Mouse (Mus musculus) T-helper 1 cell (primary cell): ENCODE results near the gene Anks1b.

Experiments
- in situ Hi-C: fragments of 300-600 bp; cut with MboI, MseI; formaldehyde crosslinking; loops from one replicate; pipeline ENCODE4 v1.15.1; 2025; ENCODE audit warnings: high pct_unique_total_duplicates

The Anks1b gene

DNA sequence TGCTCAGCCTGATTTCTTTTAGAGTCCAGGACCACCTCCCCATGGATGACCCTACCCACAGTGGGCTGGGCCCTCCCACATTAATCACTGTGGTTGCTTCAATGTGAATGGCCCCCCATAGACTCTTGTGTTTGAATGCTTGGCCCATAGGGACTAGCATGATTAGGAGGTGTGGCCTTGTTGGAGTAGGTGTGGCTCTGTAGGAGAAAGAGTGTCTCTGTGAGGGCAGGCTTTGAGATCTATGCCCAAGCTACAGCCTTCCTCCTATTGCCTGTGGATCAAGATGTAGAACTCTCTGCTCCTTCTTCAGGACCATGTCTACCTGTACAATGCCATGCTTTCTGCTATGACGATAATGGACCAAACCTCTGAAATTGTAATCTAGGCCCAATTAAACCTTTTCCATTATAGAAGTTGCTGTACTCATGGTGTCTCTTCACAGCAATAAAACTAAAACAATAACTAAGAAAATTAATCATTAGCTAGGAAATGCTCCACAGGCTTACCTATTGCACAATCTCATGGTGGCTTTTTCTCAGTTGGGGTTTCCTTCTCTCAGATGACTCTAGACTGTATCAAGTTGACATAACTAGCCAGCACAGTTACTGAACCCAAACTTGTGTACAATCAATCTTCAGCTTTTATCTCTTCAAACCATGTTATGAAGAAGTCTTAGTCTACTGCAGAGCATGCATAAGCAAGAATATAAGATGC lies 73.5 kb downstream of the Anks1b start:
- in situ Hi-C loops, result no loop called here

DNA sequence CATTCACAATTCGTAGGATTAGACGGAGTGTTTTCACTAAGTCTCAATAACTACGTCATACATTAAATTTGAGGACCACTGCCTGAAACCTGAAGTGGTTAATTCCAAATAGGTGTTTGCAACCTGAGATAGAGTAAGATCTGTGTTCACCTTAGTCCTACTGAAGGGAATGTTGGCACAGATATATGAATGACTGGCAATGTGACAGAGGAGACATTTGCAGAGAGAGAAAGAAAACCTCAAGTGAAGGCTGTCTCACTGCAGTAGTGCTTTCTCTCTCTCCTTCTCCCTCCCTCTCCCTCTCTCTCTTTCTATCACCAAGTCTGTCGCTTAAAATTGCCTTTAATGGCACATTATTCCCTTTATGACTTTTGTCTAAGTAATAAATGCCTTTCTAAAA lies 101.1 kb downstream of the Anks1b start:
- in situ Hi-C loops, result no loop called here

- in situ Hi-C loops, result no loop called here
Measured at GRCm38 (mm10) chr10:89975431-89975841, 102.1 kb downstream of the Anks1b start.

DNA sequence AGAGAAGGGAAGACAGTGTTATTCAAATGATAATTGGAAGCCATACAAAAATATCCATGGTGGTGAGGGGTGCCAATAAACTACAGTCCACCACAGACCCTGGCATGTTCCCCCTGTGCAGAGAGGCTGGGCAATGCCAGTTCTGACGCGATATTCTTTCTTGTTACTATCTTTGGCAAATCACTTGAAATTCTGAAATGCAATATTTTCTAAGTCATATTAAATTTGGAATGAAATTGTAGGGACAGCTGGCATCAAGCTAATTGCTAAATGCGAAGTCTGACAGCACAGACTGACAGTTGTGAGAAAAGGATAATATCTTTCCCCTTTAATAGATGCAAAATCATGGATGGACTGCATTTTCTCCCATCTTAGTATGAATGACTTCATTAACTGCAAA lies 103.3 kb downstream of the Anks1b start:
- in situ Hi-C loops, result no loop called here

GRCm38 (mm10) chr10:89994171-89994570 lies 120.9 kb downstream of the Anks1b start:
- in situ Hi-C loops, result no loop called here

- in situ Hi-C loops, result no loop called here
Measured at GRCm38 (mm10) chr10:89995621-89996428, 122.5 kb downstream of the Anks1b start.

- in situ Hi-C loops, result no loop called here
Measured at GRCm38 (mm10) chr10:90003980-90004729, 130.8 kb downstream of the Anks1b start.

GRCm38 (mm10) chr10:90004882-90005281 lies 131.6 kb downstream of the Anks1b start:
- in situ Hi-C loops, result no loop called here

GRCm38 (mm10) chr10:90033037-90033436 lies 159.7 kb downstream of the Anks1b start:
- in situ Hi-C loops, result no loop called here

DNA sequence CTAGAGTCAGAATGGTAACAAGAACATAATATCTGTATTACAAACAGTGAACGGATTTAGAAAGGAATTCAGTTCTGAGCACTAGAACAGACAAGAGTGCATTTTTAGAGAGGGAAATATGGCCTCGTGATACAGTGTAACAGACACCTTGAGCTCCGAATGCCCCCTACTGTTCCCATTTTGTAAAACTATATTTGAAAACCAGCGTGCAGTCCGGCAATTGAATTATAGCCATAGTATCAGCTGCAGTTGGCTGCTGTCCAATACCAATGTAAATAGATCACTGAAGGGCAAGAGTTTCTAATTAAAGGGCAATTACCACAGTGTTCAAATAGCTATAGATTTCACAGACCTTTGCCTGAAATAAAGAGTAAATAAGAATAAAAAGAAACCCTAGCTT lies 170.0 kb downstream of the Anks1b start:
- in situ Hi-C loops, result no loop called here

DNA sequence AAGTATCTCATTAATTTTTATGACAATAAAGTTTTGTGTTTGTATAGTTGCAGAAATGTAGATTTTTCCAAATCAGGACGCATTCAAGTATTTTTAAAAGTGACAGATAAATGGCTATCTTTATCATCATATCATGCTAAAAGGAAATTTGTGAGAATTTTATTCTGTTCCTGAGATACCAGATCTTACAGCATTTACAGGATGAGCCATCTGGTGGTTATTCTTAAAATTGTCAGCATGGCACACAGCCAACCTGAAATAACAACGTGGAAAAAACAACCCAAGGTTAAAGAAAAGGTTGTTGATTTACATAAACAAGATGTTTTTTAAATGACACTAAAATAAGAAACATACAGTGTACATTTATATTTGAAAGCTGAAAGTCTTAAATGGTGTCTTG lies 170.5 kb downstream of the Anks1b start:
- in situ Hi-C loops, result no loop called here

DNA sequence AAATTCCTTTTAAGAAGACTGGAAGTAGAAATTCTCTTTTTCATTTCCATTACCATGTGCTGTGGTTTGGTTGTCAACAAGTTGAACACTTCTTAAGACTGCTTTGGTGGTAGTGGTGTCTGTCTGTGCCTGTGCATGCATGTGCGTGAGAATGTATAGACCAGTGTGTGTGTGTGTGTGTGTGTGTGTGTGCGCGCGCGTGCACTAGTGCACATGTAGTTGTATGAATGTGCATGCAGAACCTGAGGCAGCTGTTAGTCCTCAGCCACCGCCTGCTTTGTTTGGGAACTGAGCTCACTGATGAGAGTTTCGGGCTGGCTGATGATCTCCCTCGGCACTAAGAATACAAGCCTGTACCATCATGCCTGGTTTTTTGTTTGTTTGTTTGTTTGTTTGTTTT lies 170.9 kb downstream of the Anks1b start:
- in situ Hi-C loops, result no loop called here

DNA sequence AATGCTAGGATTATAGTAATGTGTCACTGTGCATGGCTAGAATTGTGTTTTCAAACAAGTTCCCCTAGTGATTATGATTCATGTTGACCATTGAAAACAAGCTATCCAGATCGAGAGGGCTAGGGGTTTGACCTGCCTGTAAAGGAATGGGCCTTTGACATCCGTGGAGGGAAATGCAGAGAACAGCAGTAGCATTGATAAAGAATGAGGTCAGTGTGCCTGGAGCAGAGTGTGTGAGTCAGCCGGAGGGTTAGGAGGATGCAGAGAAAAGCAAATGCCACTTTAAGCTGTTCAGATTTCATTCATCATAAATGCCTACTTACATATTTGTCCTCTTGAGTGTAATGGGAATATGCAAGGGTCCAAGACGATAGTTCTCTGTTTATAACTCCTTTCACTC lies 195.3 kb downstream of the Anks1b start:
- in situ Hi-C loops, result no loop called here

GRCm38 (mm10) chr10:90077930-90078329 lies 204.6 kb downstream of the Anks1b start:
- in situ Hi-C loops, result no loop called here

- in situ Hi-C loops, result loop anchor here (5.0 kb wide), 1 partner anchor 611 kb away; no protein-coding TSS in a partner anchor
Measured at GRCm38 (mm10) chr10:90081151-90081550, 207.8 kb downstream of the Anks1b start.

DNA sequence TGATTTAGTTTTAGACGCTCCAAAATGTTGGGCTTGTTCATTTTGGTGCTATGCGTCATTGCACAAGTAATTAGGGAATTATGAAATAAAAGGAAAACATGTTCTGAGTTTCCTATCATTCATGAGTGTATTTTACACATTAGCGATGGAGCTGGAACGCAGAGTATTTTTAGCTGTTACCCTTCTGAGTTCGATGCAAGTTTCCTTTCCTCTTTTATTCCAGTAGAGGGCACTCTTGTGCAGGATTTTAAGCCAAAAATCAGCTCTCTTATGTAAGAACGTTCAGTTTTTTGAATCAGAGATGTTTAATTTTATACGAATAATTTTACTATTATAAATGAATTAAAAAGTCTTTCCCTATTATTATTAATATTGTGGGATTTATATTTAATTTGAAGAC lies 208.3 kb downstream of the Anks1b start:
- in situ Hi-C loops, result loop anchor here (5.0 kb wide), 1 partner anchor 611 kb away; no protein-coding TSS in a partner anchor

DNA sequence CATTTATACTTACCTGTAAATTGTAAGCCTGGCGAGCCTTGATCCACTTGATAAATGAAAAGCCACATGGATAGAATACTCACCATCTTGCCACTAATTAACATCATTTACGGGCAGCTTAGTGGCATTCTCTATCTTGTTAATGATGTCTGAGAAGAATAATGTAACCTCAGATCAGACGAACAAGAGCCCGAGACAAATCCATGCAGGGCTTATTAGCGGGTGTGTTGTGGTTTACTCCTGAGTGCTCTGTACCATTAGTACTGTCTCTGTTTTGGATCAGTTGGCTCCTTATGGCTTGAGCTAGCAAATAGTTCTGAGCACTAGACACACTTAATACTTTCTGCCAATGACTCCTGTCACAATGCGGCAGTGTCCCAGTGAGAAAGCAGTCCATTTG lies 220.6 kb downstream of the Anks1b start:
- in situ Hi-C loops, result no loop called here

GRCm38 (mm10) chr10:90112662-90113061 lies 239.4 kb downstream of the Anks1b start:
- in situ Hi-C loops, result no loop called here

- in situ Hi-C loops, result no loop called here
Measured at GRCm38 (mm10) chr10:90116867-90117266, 243.6 kb downstream of the Anks1b start.

DNA sequence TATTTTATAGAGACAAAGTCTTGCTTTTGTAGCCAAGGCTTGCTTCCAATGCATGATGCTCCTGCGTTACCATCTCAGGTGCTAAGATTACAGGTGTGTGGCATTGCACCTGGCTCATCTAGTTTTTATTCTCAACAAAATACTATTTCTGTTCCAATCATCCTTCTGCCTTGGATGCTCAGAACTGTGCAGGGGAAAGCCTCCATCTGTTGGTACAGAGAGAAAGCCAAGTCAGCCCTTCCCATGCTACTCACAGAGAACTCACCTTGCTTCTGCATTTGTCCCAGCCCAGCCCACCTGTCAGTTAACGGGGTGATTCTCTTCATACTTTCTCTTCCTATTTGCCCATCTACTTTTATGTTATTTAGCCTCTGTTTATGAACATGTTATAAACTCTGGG lies 244.5 kb downstream of the Anks1b start:
- in situ Hi-C loops, result no loop called here

DNA sequence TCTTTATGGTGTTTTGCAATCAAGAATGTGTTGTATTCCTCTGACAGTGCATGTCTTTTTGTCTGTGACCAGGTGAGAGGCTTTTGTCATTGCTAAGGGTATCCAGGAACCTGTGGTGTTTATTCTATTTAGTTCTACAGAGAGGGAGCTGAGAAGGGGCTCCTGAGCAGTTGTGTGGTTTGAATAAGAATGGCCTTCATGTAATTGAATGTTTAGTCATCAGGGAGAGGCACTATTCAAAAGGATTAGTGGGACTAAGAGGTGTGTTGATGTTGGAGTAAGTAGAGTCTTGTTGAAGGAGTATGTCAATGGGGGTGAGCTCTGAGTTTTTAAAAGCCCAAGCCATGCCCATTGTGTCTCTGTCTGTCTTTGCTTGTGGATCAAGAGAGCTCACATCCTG lies 264.2 kb downstream of the Anks1b start:
- in situ Hi-C loops, result no loop called here

- in situ Hi-C loops, result no loop called here
Measured at GRCm38 (mm10) chr10:90140947-90141346, 267.6 kb downstream of the Anks1b start.
